Mouse (Mus musculus): Measurements from ENCODE around the gene Chid1.

Chid1 gene

DNA sequence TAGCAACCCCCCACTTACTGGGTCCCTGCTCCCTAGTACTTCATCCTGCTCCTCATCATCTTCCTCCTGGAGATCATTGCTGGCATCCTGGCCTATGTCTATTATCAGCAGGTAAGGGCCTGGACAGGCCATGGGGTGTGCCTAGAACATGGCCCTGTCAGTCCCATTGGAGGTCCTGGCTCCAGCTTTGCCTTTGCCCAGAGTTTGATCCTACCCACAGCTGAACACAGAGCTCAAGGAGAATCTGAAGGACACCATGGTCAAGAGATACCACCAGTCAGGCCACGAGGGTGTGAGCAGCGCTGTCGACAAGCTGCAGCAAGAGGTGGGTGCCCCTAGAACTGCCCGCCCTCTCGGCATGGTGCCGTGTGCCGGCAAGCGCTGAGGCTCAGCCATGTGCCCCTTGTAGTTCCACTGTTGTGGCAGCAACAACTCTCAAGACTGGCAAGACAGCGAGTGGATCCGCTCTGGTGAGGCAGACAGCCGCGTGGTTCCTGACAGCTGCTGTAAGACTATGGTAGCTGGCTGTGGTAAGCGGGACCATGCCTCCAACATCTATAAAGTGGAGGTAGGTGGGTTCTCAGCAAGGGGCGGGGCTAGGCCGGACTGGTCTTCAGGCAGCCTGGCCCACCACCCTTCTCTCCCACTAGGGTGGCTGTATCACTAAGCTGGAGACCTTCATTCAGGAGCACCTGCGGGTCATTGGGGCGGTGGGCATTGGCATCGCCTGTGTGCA is 69.6 kb downstream of the Chid1 start:
- H3K36me3 ChIP-seq (ENCODE audit: control insufficient read depth, insufficient read depth, low read length, poor library complexity, severe bottlenecking): peaks cover 1% of the 10 kb centered on the region
- no peak for DNase-seq (ENCODE audit: low read depth, low spot score)
- no peaks in the 10 kb centered on the region for H3K27me3 ChIP-seq (ENCODE audit: control insufficient read depth, insufficient read depth, low read length, poor library complexity, severe bottlenecking)

DNA sequence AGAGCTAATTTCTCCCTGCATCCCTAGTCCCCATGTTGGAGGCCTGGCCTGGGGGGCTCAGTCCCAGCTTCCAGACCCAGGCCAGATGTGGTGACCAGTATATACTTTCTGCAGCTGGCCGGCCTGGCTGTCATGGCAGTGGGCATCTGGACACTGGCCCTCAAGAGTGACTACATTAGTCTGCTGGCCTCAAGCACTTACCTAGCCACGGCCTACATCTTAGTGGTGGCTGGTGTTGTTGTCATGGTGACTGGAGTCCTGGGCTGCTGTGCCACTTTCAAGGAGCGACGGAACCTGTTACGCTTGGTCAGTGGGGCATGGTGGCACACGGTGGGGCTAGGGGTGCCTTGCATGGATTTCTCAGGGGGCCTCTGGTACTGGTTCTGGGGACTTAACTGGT is 70.3 kb downstream of the Chid1 start:
- Histone ChIP-seq H3K36me3 (ENCODE audit: control insufficient read depth, insufficient read depth, low read length, poor library complexity, severe bottlenecking) (peaks cover 1% of the 10 kb centered on the region), H3K27me3 (ENCODE audit: control insufficient read depth, insufficient read depth, low read length, poor library complexity, severe bottlenecking) (no peaks in the 10 kb centered on the region)
- DNase-seq (ENCODE audit: low read depth, low spot score): no peak

DNA sequence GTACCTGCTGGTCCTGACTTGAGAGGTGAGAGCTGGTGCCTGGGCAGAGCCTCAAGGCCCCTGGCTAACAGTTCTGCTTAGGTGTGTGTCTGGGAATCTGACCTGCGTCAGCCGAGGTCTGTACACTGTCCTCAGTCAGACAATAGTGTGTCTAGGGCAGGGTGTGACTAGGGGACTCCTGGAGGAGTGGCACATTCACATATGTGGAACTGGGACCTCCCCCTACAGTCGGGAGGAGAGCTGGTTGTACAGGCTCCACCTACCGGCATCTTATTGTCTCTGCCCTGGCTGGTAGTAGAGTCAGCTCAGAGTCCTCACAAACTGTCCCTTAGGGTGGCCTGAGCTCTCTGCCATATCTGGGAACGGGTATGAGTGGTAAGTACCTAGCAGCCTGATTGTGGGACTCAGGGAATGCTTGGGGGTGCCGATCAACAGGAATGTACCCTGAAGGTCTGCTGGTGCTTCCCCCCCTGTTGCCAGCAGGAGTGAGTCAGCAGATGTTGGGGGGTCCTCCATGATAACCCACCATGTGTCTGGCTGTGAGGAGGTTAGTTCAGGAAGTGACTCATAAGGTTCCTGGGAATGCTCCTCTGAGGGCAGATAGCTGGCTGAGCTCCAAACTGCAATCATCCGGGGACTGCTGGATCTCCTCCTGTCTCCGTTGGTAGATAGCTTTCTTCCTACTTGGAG is 71.0 kb downstream of the Chid1 start:
- no peaks in the 10 kb centered on the region for H3K27me3 ChIP-seq (ENCODE audit: control insufficient read depth, insufficient read depth, low read length, poor library complexity, severe bottlenecking)
- peak; percentile 82 for DNase-seq (ENCODE audit: low read depth, low spot score)
- peaks cover 1% of the 10 kb centered on the region for H3K36me3 ChIP-seq (ENCODE audit: control insufficient read depth, insufficient read depth, low read length, poor library complexity, severe bottlenecking)

DNA sequence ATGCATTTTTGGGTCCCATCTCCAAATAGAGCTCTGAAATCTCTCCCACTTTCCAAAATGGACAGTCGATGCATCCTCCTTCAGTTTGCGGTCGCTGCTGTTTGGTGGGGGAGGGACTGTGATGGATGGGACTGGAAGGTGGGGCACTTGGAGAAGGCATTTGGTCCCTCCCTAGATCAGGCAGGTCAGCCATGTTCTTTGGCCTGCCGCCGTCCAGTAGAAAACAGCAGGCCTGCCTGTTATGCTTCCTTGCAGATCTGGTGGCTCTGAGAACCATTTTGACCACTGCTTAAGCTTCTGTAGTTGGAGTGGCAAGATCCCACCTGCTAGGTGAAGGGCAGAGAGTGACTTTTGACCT is 71.5 kb downstream of the Chid1 start:
- Histone ChIP-seq H3K27me3 (ENCODE audit: control insufficient read depth, insufficient read depth, low read length, poor library complexity, severe bottlenecking) (no peaks in the 10 kb centered on the region), H3K36me3 (ENCODE audit: control insufficient read depth, insufficient read depth, low read length, poor library complexity, severe bottlenecking) (peaks cover 1% of the 10 kb centered on the region)
- DNase-seq (ENCODE audit: low read depth, low spot score): no peak

DNA sequence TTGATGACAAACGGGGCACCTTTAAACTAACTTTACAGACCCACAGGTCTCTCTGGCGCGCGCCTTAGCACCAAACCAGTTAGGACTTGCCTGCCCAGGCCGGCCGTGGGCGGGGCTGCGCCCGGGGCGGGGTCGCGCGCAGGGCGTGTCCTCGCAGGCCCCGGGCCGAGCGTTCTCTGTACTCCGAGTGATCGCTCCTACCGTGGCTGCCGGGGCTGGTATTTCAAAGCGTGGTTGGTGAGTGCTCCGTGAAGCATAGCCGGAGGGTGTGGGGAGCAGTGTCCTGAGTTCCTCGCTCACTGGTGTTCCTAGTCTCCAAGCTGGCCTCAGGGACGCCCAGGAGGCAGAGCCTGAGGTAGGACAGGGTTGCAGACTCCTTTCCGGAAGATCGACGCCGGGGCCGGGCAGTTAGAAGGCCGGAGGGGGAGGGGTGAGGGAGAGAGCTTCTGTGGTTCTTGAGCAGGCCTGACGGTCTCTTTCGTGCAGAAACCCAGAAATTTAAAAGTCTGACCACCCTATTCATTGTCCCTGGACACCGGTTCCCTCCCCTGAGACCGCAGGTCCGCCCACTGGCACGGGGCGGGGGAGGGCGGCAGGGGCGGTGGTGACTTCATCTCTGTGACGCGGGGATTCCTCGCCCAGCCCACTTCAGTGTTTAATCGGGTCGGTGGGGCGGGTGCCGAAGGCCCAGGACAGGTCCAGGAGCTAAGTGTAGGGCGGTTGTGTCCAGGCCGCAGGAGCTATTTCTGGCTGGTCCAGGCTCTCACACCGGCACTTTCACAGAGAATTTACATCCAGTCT is 72.2 kb downstream of the Chid1 start, which contains the start of gene Cd151:
TSS of gene Cd151 (plus strand) at position 163 of the 801 bp plus-strand sequence.
- peak; percentile 78 for DNase-seq (ENCODE audit: low read depth, low spot score)
- Histone ChIP-seq H3K36me3 (ENCODE audit: control insufficient read depth, insufficient read depth, low read length, poor library complexity, severe bottlenecking) (peaks cover 1% of the 10 kb centered on the region), H3K27me3 (ENCODE audit: control insufficient read depth, insufficient read depth, low read length, poor library complexity, severe bottlenecking) (no peaks in the 10 kb centered on the region)

DNA sequence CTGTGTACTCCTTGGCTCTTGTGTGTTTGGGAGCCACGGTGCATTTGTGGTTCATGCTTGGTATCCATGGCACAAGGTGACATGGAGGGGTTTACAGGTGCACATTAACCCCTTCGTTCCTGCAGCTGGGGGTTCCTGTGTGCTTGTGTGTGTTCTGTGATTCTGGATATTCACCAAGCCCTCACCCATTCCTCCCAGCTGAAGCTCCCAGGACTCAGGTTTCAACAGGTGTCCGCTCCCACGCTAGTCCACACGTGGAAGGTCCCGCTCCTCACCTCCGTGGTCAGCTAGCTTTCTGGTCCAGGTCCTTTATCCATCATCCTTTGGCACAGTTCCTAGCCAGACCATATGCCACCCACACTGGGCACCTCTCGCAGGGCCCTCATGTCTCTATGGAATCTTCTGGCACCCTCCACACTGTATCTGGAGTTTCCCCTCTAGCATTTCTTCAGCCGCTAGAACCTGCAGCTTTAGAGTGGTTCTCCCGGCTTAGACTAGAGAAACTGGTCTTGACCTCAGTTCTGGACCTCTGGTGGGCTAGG is 73.0 kb downstream of the Chid1 start:
- peaks cover 1% of the 10 kb centered on the region for H3K36me3 ChIP-seq (ENCODE audit: control insufficient read depth, insufficient read depth, low read length, poor library complexity, severe bottlenecking)
- H3K27me3 ChIP-seq (ENCODE audit: control insufficient read depth, insufficient read depth, low read length, poor library complexity, severe bottlenecking): no peaks in the 10 kb centered on the region
- DNase-seq (ENCODE audit: low read depth, low spot score): no peak

DNA sequence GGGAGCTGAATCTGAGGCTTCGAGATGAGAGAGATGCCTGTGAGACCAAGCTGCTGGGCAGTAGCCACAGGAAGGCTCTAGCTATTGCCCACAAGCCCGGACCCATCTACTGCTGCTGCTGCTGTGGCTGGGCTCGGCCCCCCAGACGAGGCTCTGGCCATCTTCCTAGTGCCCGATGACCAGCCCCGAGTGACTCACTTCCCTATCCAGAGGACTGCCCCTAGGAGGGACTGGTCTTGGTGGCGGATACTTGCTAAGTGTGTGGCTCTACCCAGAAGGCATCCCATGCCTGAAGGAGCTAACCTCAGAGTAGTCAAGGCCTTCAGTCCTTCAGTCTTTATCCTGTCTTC is 73.6 kb downstream of the Chid1 start:
- no peak for DNase-seq (ENCODE audit: low read depth, low spot score)
- no peaks in the 10 kb centered on the region for H3K27me3 ChIP-seq (ENCODE audit: control insufficient read depth, insufficient read depth, low read length, poor library complexity, severe bottlenecking)
- peaks cover 1% of the 10 kb centered on the region for H3K36me3 ChIP-seq (ENCODE audit: control insufficient read depth, insufficient read depth, low read length, poor library complexity, severe bottlenecking)

DNA sequence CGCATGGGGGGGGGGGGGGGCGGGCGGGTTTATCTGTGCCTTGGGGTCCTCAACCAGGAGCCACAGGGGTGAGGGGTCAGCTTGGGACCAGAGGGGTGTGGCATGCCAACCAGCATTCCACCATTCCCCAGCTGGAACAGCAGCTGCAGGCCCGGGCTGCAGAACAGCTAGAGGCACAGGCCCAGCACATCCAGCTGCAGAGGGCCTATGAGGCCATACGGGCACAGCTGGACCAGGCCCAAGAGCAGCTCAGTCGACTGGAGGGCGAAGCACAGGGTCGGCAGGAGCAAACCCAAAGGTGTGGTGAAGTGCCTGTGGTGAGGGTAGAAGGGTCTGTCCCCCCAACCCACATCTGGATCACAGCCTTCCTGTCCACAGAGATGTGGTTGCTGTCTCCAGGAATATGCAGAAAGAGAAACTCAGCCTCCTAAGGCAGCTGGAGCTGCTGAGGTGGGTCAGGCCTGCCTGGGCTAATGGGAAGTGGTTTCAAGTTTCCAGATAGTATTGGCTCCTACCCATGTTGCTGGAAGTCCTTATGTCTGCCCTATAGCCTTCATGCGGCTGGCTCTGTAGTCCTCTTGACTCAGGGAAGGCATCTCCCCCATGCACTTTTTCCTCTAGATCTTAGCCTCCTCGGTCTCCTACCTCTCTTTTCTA is 74.1 kb downstream of the Chid1 start:
- H3K36me3 ChIP-seq (ENCODE audit: control insufficient read depth, insufficient read depth, low read length, poor library complexity, severe bottlenecking): peaks cover under 1% of the 10 kb centered on the region
- H3K27me3 ChIP-seq (ENCODE audit: control insufficient read depth, insufficient read depth, low read length, poor library complexity, severe bottlenecking): no peaks in the 10 kb centered on the region
- no peak for DNase-seq (ENCODE audit: low read depth, low spot score)

DNA sequence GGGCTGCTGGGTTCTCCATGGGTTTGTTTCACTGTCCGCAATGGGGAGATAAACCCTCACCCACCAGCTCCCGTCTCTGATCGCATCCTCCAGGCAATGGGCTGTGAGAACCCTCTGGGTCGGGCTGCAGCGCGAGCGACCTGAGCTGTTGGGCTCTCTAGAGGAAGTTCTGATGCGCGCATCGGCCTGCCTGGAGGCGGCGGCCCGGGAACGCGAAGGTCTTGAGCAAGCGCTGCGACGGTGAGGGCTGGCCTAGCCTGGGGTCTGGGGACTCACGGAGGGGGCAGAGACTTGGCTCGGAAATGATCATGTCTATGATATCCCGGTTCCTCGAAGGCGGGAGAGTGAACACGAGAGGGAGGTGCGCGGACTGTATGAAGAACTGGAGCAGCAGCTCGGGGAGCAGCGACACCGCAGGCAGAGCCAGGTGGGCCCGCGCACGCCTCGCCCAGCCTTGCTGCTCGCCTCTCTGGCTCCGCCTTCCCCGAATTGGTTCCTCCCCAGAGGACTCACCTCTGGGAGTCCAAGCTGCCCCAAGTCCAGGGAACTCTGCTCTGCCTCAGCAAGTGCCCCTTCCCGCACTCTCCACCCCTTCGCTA is 75.0 kb downstream of the Chid1 start:
- DNase-seq (ENCODE audit: low read depth, low spot score): no peak
- Histone ChIP-seq H3K27me3 (ENCODE audit: control insufficient read depth, insufficient read depth, low read length, poor library complexity, severe bottlenecking) (no peaks in the 10 kb centered on the region), H3K36me3 (ENCODE audit: control insufficient read depth, insufficient read depth, low read length, poor library complexity, severe bottlenecking) (peaks cover 2% of the 10 kb centered on the region; the same call in 1 of the 2 replicates)

DNA sequence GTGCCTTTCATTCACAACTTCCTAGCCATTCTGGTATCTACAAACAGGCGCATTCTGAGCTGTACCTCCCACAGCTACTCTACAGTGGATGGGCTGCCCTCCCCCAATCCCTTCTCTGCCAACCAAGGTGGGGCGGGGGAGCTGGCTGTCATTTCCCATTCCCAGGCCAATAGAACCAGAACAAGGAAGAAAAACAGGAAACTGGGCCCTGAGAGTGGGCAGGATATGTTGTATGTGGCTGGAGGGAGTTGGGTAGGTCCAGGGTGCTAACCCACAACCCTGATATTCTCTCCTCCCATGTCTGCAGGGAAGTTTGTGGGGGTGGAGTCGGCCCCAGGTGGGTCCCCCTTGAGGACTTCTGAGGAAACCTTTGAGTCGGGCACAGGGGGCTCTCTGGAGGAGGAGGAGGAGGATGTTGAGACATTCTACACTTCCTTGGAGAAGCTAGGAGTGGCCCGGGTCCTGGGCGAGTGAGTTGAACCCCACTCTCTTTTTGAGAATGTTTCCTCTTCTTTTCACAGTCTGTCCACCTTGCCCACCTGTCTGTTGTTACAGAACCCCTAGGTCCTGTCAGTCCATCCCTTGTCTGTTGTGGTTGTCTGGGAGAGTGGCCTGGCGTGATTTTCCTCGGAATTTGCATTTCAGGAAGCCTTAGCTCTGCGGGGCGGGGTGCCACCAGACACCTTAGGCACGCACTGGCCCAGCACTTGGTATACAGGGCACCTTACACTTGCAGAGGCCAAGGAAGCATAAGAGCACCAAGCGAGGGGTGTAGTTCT is 75.6 kb downstream of the Chid1 start:
- H3K27me3 ChIP-seq (ENCODE audit: control insufficient read depth, insufficient read depth, low read length, poor library complexity, severe bottlenecking): no peaks in the 10 kb centered on the region
- DNase-seq (ENCODE audit: low read depth, low spot score): no peak
- peaks cover 5% of the 10 kb centered on the region for H3K36me3 ChIP-seq (ENCODE audit: control insufficient read depth, insufficient read depth, low read length, poor library complexity, severe bottlenecking)

DNA sequence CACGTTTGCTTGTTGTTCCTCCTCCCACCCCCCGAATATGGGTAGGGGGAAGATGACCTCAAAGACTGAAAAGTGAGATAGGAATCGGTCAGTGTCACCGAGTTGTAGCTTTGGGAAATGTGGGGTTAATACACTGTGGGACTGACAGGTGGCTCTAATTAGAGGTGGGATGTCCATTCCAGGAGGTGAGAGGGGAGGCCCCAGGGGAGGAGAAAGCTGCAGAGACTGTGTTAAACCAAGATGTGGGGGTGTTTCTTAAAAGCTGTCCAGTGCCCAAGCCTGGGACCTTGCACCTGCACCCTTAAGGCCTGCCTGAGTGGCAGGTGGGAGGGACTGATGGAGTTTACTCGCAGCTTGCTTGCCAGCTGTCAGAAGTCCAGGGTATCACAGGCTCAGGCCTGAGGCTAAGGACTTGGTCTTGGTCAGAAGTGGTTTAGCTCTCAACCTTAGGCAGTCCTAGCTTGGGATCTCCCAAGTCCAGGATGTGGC is 77.3 kb downstream of the Chid1 start:
- no peaks in the 10 kb centered on the region for H3K27me3 ChIP-seq (ENCODE audit: control insufficient read depth, insufficient read depth, low read length, poor library complexity, severe bottlenecking)
- DNase-seq (ENCODE audit: low read depth, low spot score): no peak
- peaks cover 10% of the 10 kb centered on the region for H3K36me3 ChIP-seq (ENCODE audit: control insufficient read depth, insufficient read depth, low read length, poor library complexity, severe bottlenecking)

DNA sequence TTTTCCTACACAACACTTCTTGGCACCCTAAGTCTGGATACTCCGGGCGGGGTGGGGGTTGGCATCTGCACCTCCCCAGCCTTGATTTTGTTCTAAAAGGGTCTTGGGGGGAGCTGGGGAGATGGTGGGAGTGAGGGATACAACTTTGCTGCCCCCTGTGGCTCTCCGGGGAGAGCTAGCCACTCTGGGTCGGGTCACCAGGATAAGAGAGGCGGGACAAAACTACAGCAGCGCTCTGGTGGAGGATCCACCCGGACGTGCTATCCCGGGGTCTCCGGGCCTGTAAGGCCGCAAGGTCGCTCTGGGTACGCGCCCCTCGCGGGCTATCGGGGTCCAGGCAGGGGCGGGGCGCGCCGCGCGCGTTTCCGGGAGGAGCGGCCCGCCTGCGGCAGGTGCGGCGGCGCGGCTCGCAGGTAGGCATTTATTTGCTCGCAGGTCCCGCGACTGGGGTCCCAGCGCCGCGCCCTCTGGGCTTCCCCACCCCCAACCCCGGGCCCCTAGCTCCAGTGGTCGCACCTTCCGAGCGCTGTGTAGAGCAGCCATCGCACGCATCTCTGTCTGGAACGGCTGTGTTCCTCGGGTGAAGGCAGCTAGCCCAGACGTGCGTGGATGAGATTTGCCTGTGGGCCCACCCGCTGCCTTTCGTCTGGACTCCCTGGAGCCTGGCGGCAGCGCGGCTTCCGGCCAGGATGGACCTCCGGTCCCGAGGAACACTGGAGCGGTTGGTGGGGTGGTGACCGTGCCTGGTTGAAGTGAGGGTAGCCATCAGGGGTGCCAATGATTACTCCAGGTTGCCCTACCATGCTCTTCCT is 77.9 kb downstream of the Chid1 start:
- Histone ChIP-seq H3K27me3 (ENCODE audit: control insufficient read depth, insufficient read depth, low read length, poor library complexity, severe bottlenecking) (no peaks in the 10 kb centered on the region), H3K36me3 (ENCODE audit: control insufficient read depth, insufficient read depth, low read length, poor library complexity, severe bottlenecking) (peaks cover 10% of the 10 kb centered on the region)
- no peak for DNase-seq (ENCODE audit: low read depth, low spot score)
